Mouse (Mus musculus): ENCODE data around the gene Tanc2.

Gene Tanc2

GRCm38 (mm10) chr11:105835209-105835608, 245.4 kb downstream of the Tanc2 start:
- DNase-seq (ENCODE audit: low read depth, low spot score) = no peak

- DNase-seq (ENCODE audit: low read depth, low spot score) = no peak
These were observed 246.6 kb downstream of the Tanc2 start for GRCm38 (mm10) chr11:105836344-105836891.

- DNase-seq (ENCODE audit: low read depth, low spot score) = no peak
These were observed 248.2 kb downstream of the Tanc2 start for GRCm38 (mm10) chr11:105837962-105838361.

GRCm38 (mm10) chr11:105845901-105846300, 256.1 kb downstream of the Tanc2 start:
- no peak for DNase-seq (ENCODE audit: low read depth, low spot score)

- no peak for DNase-seq (ENCODE audit: low read depth, low spot score)
These were observed 265.7 kb downstream of the Tanc2 start for GRCm38 (mm10) chr11:105855504-105855903.

GRCm38 (mm10) chr11:105858063-105858462, 268.3 kb downstream of the Tanc2 start:
- DNase-seq (ENCODE audit: low read depth, low spot score) = no peak

- no peak for DNase-seq (ENCODE audit: low read depth, low spot score)
These were observed 295.8 kb downstream of the Tanc2 start for GRCm38 (mm10) chr11:105885558-105885957.

- no peak for DNase-seq (ENCODE audit: low read depth, low spot score)
These were observed 297.5 kb downstream of the Tanc2 start for GRCm38 (mm10) chr11:105887281-105887680.

GRCm38 (mm10) chr11:105899151-105899550, 309.4 kb downstream of the Tanc2 start:
- DNase-seq (ENCODE audit: low read depth, low spot score) = peak; percentile 45

- no peak for DNase-seq (ENCODE audit: low read depth, low spot score)
These were observed 311.7 kb downstream of the Tanc2 start for GRCm38 (mm10) chr11:105901501-105901900.

GRCm38 (mm10) chr11:105902956-105903355, 313.2 kb downstream of the Tanc2 start:
- no peak for DNase-seq (ENCODE audit: low read depth, low spot score)

GRCm38 (mm10) chr11:105905529-105906213, 315.9 kb downstream of the Tanc2 start:
- DNase-seq (ENCODE audit: low read depth, low spot score) = no peak

- no peak for DNase-seq (ENCODE audit: low read depth, low spot score)
These were observed 317.6 kb downstream of the Tanc2 start for GRCm38 (mm10) chr11:105907381-105907780.

GRCm38 (mm10) chr11:105908926-105909325, 319.1 kb downstream of the Tanc2 start:
- DNase-seq (ENCODE audit: low read depth, low spot score) = no peak

GRCm38 (mm10) chr11:105909617-105910016, 319.8 kb downstream of the Tanc2 start:
- no peak for DNase-seq (ENCODE audit: low read depth, low spot score)

GRCm38 (mm10) chr11:105911149-105911548, 321.4 kb downstream of the Tanc2 start:
- DNase-seq (ENCODE audit: low read depth, low spot score) = no peak

GRCm38 (mm10) chr11:105911592-105912375, 322.0 kb downstream of the Tanc2 start:
- peak; percentile 67 for DNase-seq (ENCODE audit: low read depth, low spot score)

- DNase-seq (ENCODE audit: low read depth, low spot score) = peak; percentile 67
These were observed 323.8 kb downstream of the Tanc2 start for GRCm38 (mm10) chr11:105913580-105913979.

GRCm38 (mm10) chr11:105920098-105920785, 330.5 kb downstream of the Tanc2 start:
- DNase-seq (ENCODE audit: low read depth, low spot score) = no peak

GRCm38 (mm10) chr11:105920836-105921235, 331.1 kb downstream of the Tanc2 start:
- DNase-seq (ENCODE audit: low read depth, low spot score) = no peak

- DNase-seq (ENCODE audit: low read depth, low spot score) = no peak
These were observed 331.5 kb downstream of the Tanc2 start for GRCm38 (mm10) chr11:105921275-105921674.

All from ES-CJ7 (cell line).